Mouse (Mus musculus) E14TG2a.4 (cell line): Measurements from ENCODE around the gene Acoxl.

Experiments
- H3K27me3 ChIP-seq: 2 replicates; pipeline ENCODE4 v1.6.1; 2014; ENCODE audit warnings: low read length, control low read depth; ENCODE audit not compliant: insufficient read depth
- H3K36me3 ChIP-seq: 2 replicates; pipeline ENCODE4 v1.6.1; 2014; ENCODE audit warnings: low read length, control low read depth; ENCODE audit not compliant: insufficient read depth
- H3K4me1 ChIP-seq: replicated peaks from 2 replicates; pipeline ENCODE4 v1.6.1; 2014; ENCODE audit warnings: low read depth, low read length, control low read depth
- H3K4me3 ChIP-seq: replicated peaks from 2 replicates; pipeline ENCODE4 v1.5.1; 2014; ENCODE audit warnings: mild to moderate bottlenecking, low read length
- H3K9me3 ChIP-seq: 2 replicates; pipeline ENCODE4 v1.6.1; 2014; ENCODE audit warnings: low read length, control low read depth
- CTCF ChIP-seq: conservative IDR thresholded peaks from 2 replicates; pipeline ENCODE4 v1.5.1; 2014; ENCODE audit warnings: low read length
- NANOG ChIP-seq: IDR thresholded peaks from 2 replicates; pipeline ENCODE4 v1.6.1; 2014; ENCODE audit warnings: borderline replicate concordance, low read length, mixed read lengths
- POU5F1 ChIP-seq: IDR thresholded peaks from 2 replicates; pipeline ENCODE4 v1.6.1; 2014; ENCODE audit warnings: low read length, borderline replicate concordance

Gene Acoxl

GRCm38 (mm10) chr2:128169972-128170371 lies 331.3 kb downstream of the Acoxl start:
- no peak overlapping the region for H3K4me3 ChIP-seq
- H3K36me3 ChIP-seq, result no peaks in the 10 kb centered on the region
- no peak for TF ChIP-seq CTCF
- no peak for TF ChIP-seq POU5F1
- no peak for TF ChIP-seq NANOG
- H3K27me3 ChIP-seq, result no peaks in the 10 kb centered on the region
- peaks cover 5% of the 10 kb centered on the region; the same call in 1 of the 2 replicates for H3K9me3 ChIP-seq
- peaks cover 23% of the 10 kb centered on the region for H3K4me1 ChIP-seq

DNA sequence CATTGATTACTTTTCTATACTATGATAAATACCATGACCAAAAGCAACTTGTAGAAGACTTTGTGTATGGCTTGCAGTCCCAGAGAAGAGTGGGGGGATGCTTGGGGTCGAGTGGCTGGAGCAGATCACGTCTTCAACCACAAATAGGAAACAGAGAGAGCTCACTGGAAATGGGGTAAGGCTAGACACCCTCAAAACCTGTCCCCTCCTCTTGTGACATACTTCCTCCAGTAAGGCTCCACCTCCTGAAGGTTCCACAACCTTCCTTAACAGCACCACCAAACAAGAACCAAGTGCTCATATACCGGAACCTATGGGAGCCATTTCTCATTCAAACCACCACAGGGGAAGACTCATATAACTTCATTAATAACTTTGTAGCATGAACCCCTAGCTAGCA lies 331.9 kb downstream of the Acoxl start:
- Histone ChIP-seq H3K9me3 (peaks cover 5% of the 10 kb centered on the region; the same call in 1 of the 2 replicates), H3K36me3 (no peaks in the 10 kb centered on the region), H3K27me3 (no peaks in the 10 kb centered on the region), H3K4me3 (no peak overlapping the region), H3K4me1 (peaks cover 29% of the 10 kb centered on the region)
- TF ChIP-seq CTCF (no peak), NANOG (no peak), POU5F1 (no peak)

- Histone ChIP-seq H3K9me3 (peaks cover 5% of the 10 kb centered on the region; the same call in 1 of the 2 replicates), H3K27me3 (no peaks in the 10 kb centered on the region; the same call in 1 of the 2 replicates), H3K4me3 (no peak overlapping the region), H3K4me1 (peaks cover 28% of the 10 kb centered on the region), H3K36me3 (no peaks in the 10 kb centered on the region)
- TF ChIP-seq POU5F1 (no peak), NANOG (no peak), CTCF (no peak)
These were observed 333.6 kb downstream of the Acoxl start for GRCm38 (mm10) chr2:128172266-128172665.
